Mouse (Mus musculus) E14TG2a.4 (cell line): ENCODE measurements around the gene Atg9b.

Experiments
- CTCF ChIP-seq: conservative IDR thresholded peaks from 2 replicates; pipeline ENCODE4 v1.5.1; 2014; ENCODE audit warnings: low read length
- NANOG ChIP-seq: IDR thresholded peaks from 2 replicates; pipeline ENCODE4 v1.6.1; 2014; ENCODE audit warnings: borderline replicate concordance, low read length, mixed read lengths
- POU5F1 ChIP-seq: IDR thresholded peaks from 2 replicates; pipeline ENCODE4 v1.6.1; 2014; ENCODE audit warnings: low read length, borderline replicate concordance

DNA sequence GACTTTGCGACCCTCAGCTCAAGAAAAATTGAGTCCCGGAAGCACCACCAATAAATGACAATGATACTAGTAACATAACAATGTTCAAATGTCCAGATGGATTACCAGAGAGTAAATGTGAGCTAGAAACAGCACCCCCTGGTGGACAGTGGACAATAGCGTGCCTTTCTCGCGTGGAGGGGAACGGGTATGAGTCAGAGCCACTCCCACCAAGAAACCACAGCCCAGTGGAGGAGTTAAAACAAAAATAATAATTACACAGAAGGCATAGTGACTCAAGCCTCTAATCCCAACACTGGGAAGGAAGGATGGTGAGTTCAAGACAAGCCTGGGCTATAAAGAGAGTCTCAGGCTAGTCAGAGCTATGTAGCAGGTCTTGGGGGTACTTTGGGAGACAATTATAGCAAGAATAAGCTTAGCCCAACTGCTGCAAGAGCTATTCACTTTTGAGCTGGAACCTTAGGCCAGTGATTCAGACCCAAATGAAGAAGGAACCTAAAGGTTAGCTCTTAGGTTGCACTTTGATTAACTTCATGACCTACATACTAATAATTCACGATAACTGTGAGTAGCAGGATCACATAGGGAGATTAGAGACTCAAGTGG lies 1.6 kb upstream of the Atg9b start, which contains the start of gene Abcb8:
- TF ChIP-seq CTCF (peak; percentile 93), POU5F1 (no peak), NANOG (no peak)
